Comparison of ENCODE assay signal across 8 mouse cellular contexts in genomic region chr17:83955058-83955697, GRCm38 (mm10).
A peak's percentile ranks its signal among the peaks of the same experiment; 100 is the strongest.
DNase-seq lines count a peak whose midpoint lies in the region; ATAC-seq and TF ChIP-seq lines count a peak whose summit lies in the region.

No protein-coding gene starts in this region.

- WGBS in heart, embryonic 15.5 days, result 63% methylated on average over 10 of the region's 10 CpGs
- WGBS in small intestine, adult 2 months, result 55% methylated on average over 10 of the region's 10 CpGs

- H3K9me3 ChIP-seq in heart, embryonic 15.5 days (replicated peaks), result no peaks in the 10 kb centered on the region

- no peak for TF ChIP-seq CTCF in left cerebral cortex, adult 2 months (IDR thresholded peaks at IDR 0.05)
- TF ChIP-seq CTCF in small intestine, adult 2 months (IDR thresholded peaks at IDR 0.05; ENCODE audit: extremely low read depth, insufficient read length, insufficient replicate concordance, low read depth, low read length), result no peak

- peak overlapping the region; percentile 91 for H3K27ac ChIP-seq in left cerebral cortex, adult 2 months
- H3K27ac ChIP-seq in heart, embryonic 15.5 days, result peak overlapping the region; percentile 87
- peak overlapping the region; percentile 64 for H3K27ac ChIP-seq in small intestine, adult 2 months (ENCODE audit: insufficient read depth, low read depth, low read length)

- no peak overlapping the region for H3K4me3 ChIP-seq in left cerebral cortex, adult 2 months
- H3K4me3 ChIP-seq in heart, embryonic 15.5 days, result no peak overlapping the region
- no peak overlapping the region for H3K4me3 ChIP-seq in small intestine, adult 2 months (ENCODE audit: low read depth, low read length)

- H3K4me1 ChIP-seq in heart, embryonic 15.5 days (replicated peaks), result peaks cover 65% of the 10 kb centered on the region
- peaks cover 53% of the 10 kb centered on the region for H3K4me1 ChIP-seq in small intestine, adult 2 months (ENCODE audit: control insufficient read depth, insufficient read depth, insufficient read length, low read length)

- H3K36me3 ChIP-seq in heart, embryonic 15.5 days, result no peaks in the 10 kb centered on the region
- no peaks in the 10 kb centered on the region for H3K36me3 ChIP-seq in small intestine, adult 2 months (ENCODE audit: control insufficient read depth, insufficient read depth, low read length)

- intact Hi-C loops in left cerebral cortex, adult 2 months (cut with DNase I), result loop anchor here (5.0 kb wide), 1 partner anchor 53 kb away; no protein-coding TSS in a partner anchor
- intact Hi-C loops in left cerebral cortex, postnatal 4 days (cut with DNase I), result no loop called here

- no peaks in the 10 kb centered on the region for H3K27me3 ChIP-seq in heart, embryonic 15.5 days
- H3K27me3 ChIP-seq in small intestine, adult 2 months (ENCODE audit: control insufficient read depth, insufficient read depth, low read length), result no peaks in the 10 kb centered on the region

- H3K4me2 ChIP-seq in heart, embryonic 15.5 days, result no peak overlapping the region

- no peak for ATAC-seq in heart, embryonic 15.5 days (replicated peaks; ENCODE audit: insufficient number of reproducible peaks, insufficient read depth, low FRiP score, low read depth)

- H3K9ac ChIP-seq in heart, embryonic 15.5 days, result peak overlapping the region; percentile 13; the same call in 1 of the 2 replicates

- no peak for TF ChIP-seq POLR2A in small intestine, adult 2 months (IDR thresholded peaks at IDR 0.05; ENCODE audit: low read depth, low read length)

- no peak for DNase-seq in left cerebral cortex, adult 2 months (ENCODE audit: extremely low spot score in 1 of 2, low spot score in 2 of 2)
- no peak for DNase-seq in left cerebral cortex, postnatal 4 days
- peak; percentile 56 to 75 for DNase-seq in kidney, postnatal 36 days
- no peak for DNase-seq in thymus, postnatal 25 days
- no peak for DNase-seq in cerebellum, adult 9-11 months
- no peak for DNase-seq in adrenal gland, adult 2 months

Comparison
In these comparisons a context has a peak if more than half of its experiments do, and no peak if none do; other contexts are left out.
1. DNase-seq: peak in kidney, postnatal 36 days (2 of 2); none in left cerebral cortex, adult 2 months (0 of 2), left cerebral cortex, postnatal 4 days (single experiment), thymus, postnatal 25 days (single experiment), cerebellum, adult 9-11 months (single experiment) and adrenal gland, adult 2 months (single experiment).
2. Peak in every context shown above with its lines, with median percentiles within 50 percentile points of each other: H3K27ac ChIP-seq.